Mouse (Mus musculus): ENCODE data around the gene Zfp788. TPM values are rescaled to one million over a fixed set of nuclear protein-coding genes. Genes with fewer than 3 reads are reported as not detected.
"Not testable (repeated sequence)": the region's sequence is repeated elsewhere in the genome, so short reads cannot be mapped to it uniquely, and the experiment has no call there.

Zfp788 gene
- polyA plus RNA-seq, 1 experiment from 2014 or later: 15.4 TPM

DNA sequence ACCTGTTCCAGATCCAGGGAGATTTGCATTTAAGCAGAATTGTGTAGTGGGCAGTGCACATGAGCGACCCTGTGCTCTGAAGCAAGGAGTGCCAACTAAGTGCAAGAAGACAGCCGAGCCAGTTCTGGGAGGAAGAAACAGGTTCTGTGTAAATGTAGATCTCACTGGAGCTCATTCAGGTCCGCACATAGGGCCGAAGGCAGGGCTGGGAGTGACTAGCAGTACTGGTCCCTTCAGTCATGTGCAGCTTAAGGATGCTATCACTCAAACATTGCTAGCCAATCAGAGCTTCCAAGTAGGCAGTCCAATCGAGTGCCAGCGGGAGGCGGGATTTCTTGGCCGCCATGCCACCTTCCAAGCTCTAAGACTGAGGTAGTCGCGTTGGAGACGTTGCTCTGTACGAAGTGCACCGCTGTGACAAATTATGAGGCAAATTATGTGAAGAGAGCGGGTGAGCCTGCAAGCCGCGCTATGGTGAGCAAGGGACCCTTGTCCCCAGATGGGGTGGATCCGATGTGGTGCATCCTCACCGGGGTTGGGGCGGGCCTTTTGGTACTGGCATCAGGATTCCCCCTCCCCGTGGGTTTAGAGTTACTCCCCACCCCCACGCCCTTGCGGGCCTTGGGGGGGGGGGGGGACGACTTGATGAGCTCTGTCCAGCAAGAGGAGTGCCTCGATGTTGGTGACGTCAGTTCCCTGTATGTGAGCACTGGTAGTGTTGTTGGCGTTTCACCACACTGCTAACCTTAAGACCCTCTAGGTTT lies 400 bp downstream of the Zfp788 start:
- peak; percentile 98 for ATAC-seq (replicated peaks; ENCODE audit: insufficient number of reproducible peaks, low FRiP score, low TSS enrichment, low read depth)
- Histone ChIP-seq H3K27ac (replicated peaks; ENCODE audit: low read depth, low read length) (peak overlapping the region; percentile 88), H3K9me3 (replicated peaks; ENCODE audit: control insufficient read depth, low read length) (no peaks in the 10 kb centered on the region), H3K36me3 (replicated peaks; ENCODE audit: control insufficient read depth, insufficient read depth, low read depth, low read length) (no peaks in the 10 kb centered on the region; the same call in 1 of the 2 replicates), H3K9ac (replicated peaks; ENCODE audit: low read length) (peak overlapping the region; percentile 72), H3K4me3 (ENCODE audit: low read depth, low read length) (peak overlapping the region; percentile 56), H3K27me3 (ENCODE audit: control insufficient read depth, insufficient read depth, low read length) (no peaks in the 10 kb centered on the region), H3K4me1 (ENCODE audit: control insufficient read depth, insufficient read depth, low read length) (no peaks in the 10 kb centered on the region), H3K4me2 (ENCODE audit: low read depth, low read length) (peak overlapping the region; percentile 78)
- under 1% methylated on average over 25 of the region's 26 CpGs for WGBS
- peak; percentile 94 for DNase-seq (ENCODE audit: low spot score)

DNA sequence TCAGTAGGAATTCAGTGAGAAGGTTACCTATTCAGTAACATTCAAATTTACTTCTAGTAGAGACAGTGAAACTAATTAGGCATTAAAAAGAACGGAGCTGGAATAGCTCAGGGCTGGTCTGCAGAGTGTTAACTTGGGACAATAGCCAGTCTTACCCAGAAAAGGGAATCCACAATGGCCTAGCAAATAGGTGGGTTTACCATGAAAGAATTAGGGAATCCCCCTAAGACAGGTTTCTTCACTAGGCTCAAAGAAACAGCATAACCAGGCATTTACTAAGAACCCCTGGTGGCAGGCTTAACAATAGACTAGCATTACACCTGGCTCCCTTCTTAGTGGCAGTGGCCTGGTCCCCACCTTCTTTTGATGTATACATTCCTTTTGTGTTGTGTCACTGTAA lies 41.3 kb downstream of the Zfp788 start:
- H3K4me1 ChIP-seq (ENCODE audit: control insufficient read depth, insufficient read depth, low read length); H3K4me2 ChIP-seq (ENCODE audit: low read depth, low read length); H3K9me3 ChIP-seq (replicated peaks; ENCODE audit: control insufficient read depth, low read length); ATAC-seq (replicated peaks; ENCODE audit: insufficient number of reproducible peaks, low FRiP score, low TSS enrichment, low read depth); H3K9ac ChIP-seq (replicated peaks; ENCODE audit: low read length); H3K27me3 ChIP-seq (ENCODE audit: control insufficient read depth, insufficient read depth, low read length); H3K36me3 ChIP-seq (replicated peaks; ENCODE audit: control insufficient read depth, insufficient read depth, low read depth, low read length); H3K4me3 ChIP-seq (ENCODE audit: low read depth, low read length); H3K27ac ChIP-seq (replicated peaks; ENCODE audit: low read depth, low read length); DNase-seq (ENCODE audit: low spot score): not testable (repeated sequence)
- WGBS: 61% methylated on average over 1 of the region's 1 CpGs

Other genes starting within 250 kb of the Zfp788 start
- 9.4 and 11.7 TPM in 2 replicates for gene AI987944, start 239.8 kb upstream of the Zfp788 start, polyA plus RNA-seq (2014; fragmentation: Nextera tagmentation; extraction: Ambion mirVana)
- 0.32 and 0.33 TPM in 2 replicates for gene Vmn2r57, start 184.5 kb upstream of the Zfp788 start, polyA plus RNA-seq (2014; fragmentation: Nextera tagmentation; extraction: Ambion mirVana)
- gene Gm20449, start 133.8 kb upstream of the Zfp788 start, polyA plus RNA-seq (2014; fragmentation: Nextera tagmentation; extraction: Ambion mirVana): 0.08 TPM in 1 of 2 replicates, not detected in the other
- 8.2 and 14.1 TPM in 2 replicates for gene AW146154, start 133.3 kb upstream of the Zfp788 start, polyA plus RNA-seq (2014; fragmentation: Nextera tagmentation; extraction: Ambion mirVana)
- gene Gm6871, start 59.5 kb upstream of the Zfp788 start, polyA plus RNA-seq (2014; fragmentation: Nextera tagmentation; extraction: Ambion mirVana): not detected in 2 replicates
- gene 2610021A01Rik, start 34.0 kb upstream of the Zfp788 start, polyA plus RNA-seq (2014; fragmentation: Nextera tagmentation; extraction: Ambion mirVana): 17.9 and 18.8 TPM in 2 replicates
- not detected in 2 replicates for gene Vmn2r58, start 239.5 kb downstream of the Zfp788 start, polyA plus RNA-seq (2014; fragmentation: Nextera tagmentation; extraction: Ambion mirVana)

Data from embryonic facial prominence, embryonic 11.5 days (tissue).